Mouse (Mus musculus): ENCODE measurements around the gene Fmr1. TPM values are rescaled to one million over a fixed set of nuclear protein-coding genes. Genes with fewer than 3 reads are reported as not detected.

The Fmr1 gene
- polyA plus RNA-seq, 1 experiment from 2014 or later = 59.3 TPM

Other genes starting within 250 kb of the Fmr1 start
- gene Fmr1nb, start 83.3 kb downstream of the Fmr1 start, polyA plus RNA-seq (2015; fragmentation: Nextera tagmentation; extraction: Ambion mirVana) = 0.34 and 0.38 TPM in 2 replicates
- gene Gm14698, start 142.6 kb downstream of the Fmr1 start, polyA plus RNA-seq (2015; fragmentation: Nextera tagmentation; extraction: Ambion mirVana) = 2.6 and 3.7 TPM in 2 replicates
- gene Gm6812, start 214.5 kb downstream of the Fmr1 start, polyA plus RNA-seq (2015; fragmentation: Nextera tagmentation; extraction: Ambion mirVana) = not detected in 2 replicates